Mouse (Mus musculus) myocyte (in vitro differentiated cells): ENCODE data around the gene Arhgap28. TPM values are rescaled to one million over a fixed set of nuclear protein-coding genes. Genes with fewer than 3 reads are reported as not detected.
A peak's percentile ranks its signal among the peaks of the same experiment; 100 is the strongest.

Experiments
- H3K27me3 ChIP-seq: one replicate; pipeline ENCODE4 v1.6.1; 2011; ENCODE audit not compliant: control insufficient read depth, insufficient read depth, insufficient read length
- H3K36me3 ChIP-seq: one replicate; pipeline ENCODE4 v1.6.1; 2011; ENCODE audit not compliant: control insufficient read depth, insufficient read depth
- H3K4me2 ChIP-seq: one replicate; pipeline ENCODE4 v1.6.1; 2011; ENCODE audit warnings: low read depth, control low read depth
- H3K4me3 ChIP-seq: one replicate; pipeline ENCODE4 v1.5.1; 2011; ENCODE audit warnings: mild to moderate bottlenecking, control low read depth, moderate library complexity
- H3K79me2 ChIP-seq: one replicate; pipeline ENCODE4 v1.6.1; 2011; ENCODE audit not compliant: control insufficient read depth, insufficient read depth
- H3ac ChIP-seq: one replicate; pipeline ENCODE4 v1.6.1; 2011; ENCODE audit not compliant: control insufficient read depth, insufficient read length
- CEBPB ChIP-seq: IDR thresholded peaks from 2 replicates; pipeline ENCODE4 v1.6.1; 2011; ENCODE audit warnings: mild to moderate bottlenecking, moderate library complexity; ENCODE audit not compliant: poor library complexity, insufficient read depth, severe bottlenecking
- E2F4 ChIP-seq: IDR thresholded peaks from one replicate; pipeline ENCODE4 v1.6.1; 2011; ENCODE audit warnings: mild to moderate bottlenecking, control low read depth, moderate library complexity; ENCODE audit not compliant: insufficient read depth
- MAX ChIP-seq: IDR thresholded peaks from one replicate; pipeline ENCODE4 v1.6.1; 2011; ENCODE audit warnings: low read depth, mild to moderate bottlenecking, control low read depth
- MYOD1 ChIP-seq, 3 experiments: IDR thresholded peaks; one replicate each; pipeline ENCODE4 v1.6.1; 2011; ENCODE audit warnings: control low read depth in 2 of 3, low read depth in 2 of 3, mild to moderate bottlenecking in 2 of 3, moderate library complexity in 1 of 3; ENCODE audit not compliant: insufficient read length in 2 of 3, control insufficient read depth in 1 of 3
- MYOG ChIP-seq, 3 experiments: IDR thresholded peaks; one replicate each; pipeline ENCODE4 v1.6.1; 2011; ENCODE audit warnings: control low read depth in 2 of 3, low read depth in 2 of 3, mild to moderate bottlenecking in 2 of 3; ENCODE audit not compliant: insufficient read length in 2 of 3, control insufficient read depth in 1 of 3, insufficient read depth in 1 of 3
- POLR2A ChIP-seq: IDR thresholded peaks from one replicate; pipeline ENCODE4 v1.6.1; 2011; ENCODE audit warnings: low read depth, mild to moderate bottlenecking, control low read depth, moderate library complexity; ENCODE audit not compliant: insufficient read length
- POLR2AphosphoS2 ChIP-seq: IDR thresholded peaks from one replicate; pipeline ENCODE4 v1.6.1; 2011; ENCODE audit warnings: low read depth, control low read depth; ENCODE audit not compliant: insufficient read length
- REST ChIP-seq: IDR thresholded peaks from one replicate; pipeline ENCODE4 v1.6.1; 2011; ENCODE audit warnings: mild to moderate bottlenecking, control low read depth, moderate library complexity; ENCODE audit not compliant: insufficient read depth, insufficient read length
- SRF ChIP-seq: IDR thresholded peaks from one replicate; pipeline ENCODE4 v1.6.1; 2011; ENCODE audit warnings: low read depth; ENCODE audit not compliant: control insufficient read depth, insufficient read length
- TCF12 ChIP-seq: IDR thresholded peaks from one replicate; pipeline ENCODE4 v1.6.1; 2011; ENCODE audit warnings: mild to moderate bottlenecking, control low read depth; ENCODE audit not compliant: poor library complexity, insufficient read depth, severe bottlenecking
- TCF3 ChIP-seq: IDR thresholded peaks from one replicate; pipeline ENCODE4 v1.6.1; 2011; ENCODE audit warnings: low read depth, control low read depth; ENCODE audit not compliant: insufficient read length
- USF1 ChIP-seq: IDR thresholded peaks from one replicate; pipeline ENCODE4 v1.6.1; 2011; ENCODE audit warnings: low read depth, mild to moderate bottlenecking, control low read depth, moderate library complexity
- polyA plus RNA-seq: library from polyadenylated mRNA; unstranded; fragments of >200 nt; fragmentation: generic; extraction: Trizol; gene quantifications from one replicate; pipeline ENCODE4 v1.2.1, GENCODE M21; 2012; ENCODE audit warnings: missing spikeins

Gene Arhgap28
- polyA plus RNA-seq, 1 experiment = 19.8 TPM

GRCm38 (mm10) chr17:67966853-67967540 is 36.9 kb downstream of the Arhgap28 start:
- no peaks in the 10 kb centered on the region for H3K36me3 ChIP-seq
- TF ChIP-seq E2F4 (no peak), MYOD1 (IDR thresholded peaks at IDR 0.05; ENCODE audit: control insufficient read depth in 1 of 3, insufficient read length in 2 of 3, low read depth in 2 of 3) (no peak)
- no peak overlapping the region for H3K4me3 ChIP-seq
- no peak overlapping the region for H3ac ChIP-seq
- peaks cover 5% of the 10 kb centered on the region for H3K79me2 ChIP-seq
- no peak overlapping the region for H3K4me2 ChIP-seq
- H3K27me3 ChIP-seq = no peaks in the 10 kb centered on the region

GRCm38 (mm10) chr17:67962858-67963257 is 41.1 kb downstream of the Arhgap28 start:
- TF ChIP-seq MAX (no peak), MYOG (IDR thresholded peaks at IDR 0.05; ENCODE audit: control insufficient read depth in 1 of 3, insufficient read depth in 1 of 3, insufficient read length in 2 of 3, low read depth in 2 of 3) (no peak), CEBPB (no peak), SRF (no peak), USF1 (no peak), TCF3 (no peak), REST (no peak), POLR2A (no peak), TCF12 (no peak), POLR2AphosphoS2 (no peak)
- Histone ChIP-seq H3K27me3 (no peaks in the 10 kb centered on the region), H3ac (no peak overlapping the region), H3K4me3 (no peak overlapping the region), H3K79me2 (peaks cover 5% of the 10 kb centered on the region), H3K36me3 (no peaks in the 10 kb centered on the region), H3K4me2 (no peak overlapping the region)

- Histone ChIP-seq H3K4me2 (no peak overlapping the region), H3ac (no peak overlapping the region), H3K4me3 (no peak overlapping the region), H3K27me3 (no peaks in the 10 kb centered on the region), H3K79me2 (peaks cover 5% of the 10 kb centered on the region), H3K36me3 (no peaks in the 10 kb centered on the region)
- TF ChIP-seq MYOD1 (IDR thresholded peaks at IDR 0.05; ENCODE audit: control insufficient read depth in 1 of 3, insufficient read length in 2 of 3, low read depth in 2 of 3) (peak in 1 of 3 experiments; percentile 11), MYOG (IDR thresholded peaks at IDR 0.05; ENCODE audit: control insufficient read depth in 1 of 3, insufficient read depth in 1 of 3, insufficient read length in 2 of 3, low read depth in 2 of 3) (no peak)
These were observed 41.9 kb downstream of the Arhgap28 start for GRCm38 (mm10) chr17:67962020-67962419.

- H3K36me3 ChIP-seq = no peaks in the 10 kb centered on the region
- peaks cover 28% of the 10 kb centered on the region for H3K79me2 ChIP-seq
- H3K4me3 ChIP-seq = no peak overlapping the region
- H3ac ChIP-seq = no peak overlapping the region
- H3K4me2 ChIP-seq = no peak overlapping the region
- no peaks in the 10 kb centered on the region for H3K27me3 ChIP-seq
- TF ChIP-seq USF1 = no peak
- no peak for TF ChIP-seq TCF3
- TF ChIP-seq SRF = no peak
These were observed 45.0 kb downstream of the Arhgap28 start for GRCm38 (mm10) chr17:67958909-67959308.

GRCm38 (mm10) chr17:67957603-67958002 is 46.3 kb downstream of the Arhgap28 start:
- no peak for TF ChIP-seq TCF3
- TF ChIP-seq MYOG (IDR thresholded peaks at IDR 0.05; ENCODE audit: control insufficient read depth in 1 of 3, insufficient read depth in 1 of 3, insufficient read length in 2 of 3, low read depth in 2 of 3) = no peak

GRCm38 (mm10) chr17:67955876-67956690 is 47.8 kb downstream of the Arhgap28 start:
- TF ChIP-seq CEBPB (no peak), TCF12 (no peak), E2F4 (no peak), USF1 (no peak), MAX (no peak), POLR2AphosphoS2 (no peak), SRF (no peak), MYOG (IDR thresholded peaks at IDR 0.05; ENCODE audit: control insufficient read depth in 1 of 3, insufficient read depth in 1 of 3, insufficient read length in 2 of 3, low read depth in 2 of 3) (no peak), REST (no peak), MYOD1 (IDR thresholded peaks at IDR 0.05; ENCODE audit: control insufficient read depth in 1 of 3, insufficient read length in 2 of 3, low read depth in 2 of 3) (no peak), TCF3 (no peak), POLR2A (no peak)
- Histone ChIP-seq H3ac (no peak overlapping the region), H3K4me3 (no peak overlapping the region), H3K79me2 (peaks cover 28% of the 10 kb centered on the region), H3K27me3 (no peaks in the 10 kb centered on the region), H3K4me2 (no peak overlapping the region), H3K36me3 (no peaks in the 10 kb centered on the region)

More at GRCm38 (mm10) chr17:67957603-67958002, 46.3 kb downstream of the Arhgap28 start:
- Histone ChIP-seq H3K36me3 (no peaks in the 10 kb centered on the region), H3K4me2 (no peak overlapping the region), H3ac (no peak overlapping the region), H3K79me2 (peaks cover 28% of the 10 kb centered on the region), H3K4me3 (no peak overlapping the region), H3K27me3 (no peaks in the 10 kb centered on the region)
